Mouse (Mus musculus): ENCODE results near the gene Rarres2.

DNA sequence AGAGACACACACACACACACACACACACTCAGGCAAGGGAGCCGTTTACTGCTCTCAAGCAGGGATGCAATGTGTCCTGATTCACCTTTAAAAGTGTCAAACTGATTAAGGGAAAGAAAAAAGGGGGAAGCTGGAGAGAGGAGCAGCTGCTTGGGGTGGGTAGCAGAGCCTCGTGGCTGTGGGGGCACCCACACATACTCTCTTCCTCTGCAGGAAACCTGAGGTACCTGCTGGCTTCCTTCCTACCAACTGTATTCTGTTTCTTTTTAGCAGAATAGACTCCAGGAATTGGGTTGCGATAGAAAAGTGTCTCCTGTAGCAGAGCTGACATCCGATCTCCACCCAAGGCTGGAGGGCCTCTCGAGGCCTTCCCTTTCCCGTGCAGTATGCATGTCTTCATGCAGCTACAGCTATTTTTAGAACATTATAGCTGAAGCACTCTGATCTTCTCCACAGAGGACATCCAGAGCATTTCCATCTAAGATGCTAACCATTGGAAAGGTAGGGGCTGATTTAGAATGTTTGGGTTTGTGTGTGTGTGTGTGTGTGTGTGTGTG, 16.7 kb upstream of the Rarres2 start, which contains the start of gene Gm45021:
- TF ChIP-seq CTCF (IDR thresholded peaks at IDR 0.05; ENCODE audit: control insufficient read depth, insufficient read depth, insufficient replicate concordance, low read depth, low read length) (no peak), POLR2A (IDR thresholded peaks at IDR 0.05; ENCODE audit: control insufficient read depth, low read depth, low read length) (no peak)
